Mouse (Mus musculus) forebrain, postnatal 0 days (tissue): ENCODE measurements around the gene Acod1. TPM values are rescaled to one million over a fixed set of nuclear protein-coding genes. Genes with fewer than 3 reads are reported as not detected.

ENCODE experiments used
- ATAC-seq: fragments of 200-750 bp; cut with Nextera tagmentation; 2 replicates; pipeline ENCODE4 v1.8.0; 2017; ENCODE audit warnings: mild to moderate bottlenecking, moderate library complexity
- DNase-seq: peaks from one replicate; pipeline ENCODE4 v3.0.0-alpha.2; 2015
- H3K27ac ChIP-seq: fragments of 300-500 bp; sonication (generic); 2 replicates; pipeline ENCODE4 v1.5.1; 2014; ENCODE audit warnings: low read depth, mild to moderate bottlenecking, antibody characterized with exemption, low read length, moderate library complexity, mixed read lengths
- H3K27me3 ChIP-seq: fragments of 300-500 bp; sonication (generic); 2 replicates; pipeline ENCODE4 v1.6.1; 2014; ENCODE audit warnings: mild to moderate bottlenecking, low read length, mixed read lengths; ENCODE audit not compliant: insufficient read depth
- H3K36me3 ChIP-seq: fragments of 300-500 bp; sonication (generic); 2 replicates; pipeline ENCODE4 v1.6.1; 2014; ENCODE audit warnings: mild to moderate bottlenecking, moderate library complexity; ENCODE audit not compliant: insufficient read depth
- H3K4me1 ChIP-seq: fragments of 300-500 bp; sonication (generic); 2 replicates; pipeline ENCODE4 v1.6.1; 2014; ENCODE audit warnings: antibody characterized with exemption; ENCODE audit not compliant: insufficient read depth
- H3K4me2 ChIP-seq: fragments of 300-500 bp; sonication (generic); 2 replicates; pipeline ENCODE4 v1.6.1; 2014; ENCODE audit warnings: low read depth, mild to moderate bottlenecking, moderate library complexity
- H3K4me3 ChIP-seq: fragments of 300-500 bp; sonication (generic); 2 replicates; pipeline ENCODE4 v1.5.1; 2014; ENCODE audit warnings: low read depth, low read length, mixed read lengths
- H3K9ac ChIP-seq: fragments of 300-500 bp; sonication (generic); 2 replicates; pipeline ENCODE4 v1.6.1; 2014; ENCODE audit warnings: mild to moderate bottlenecking
- H3K9me3 ChIP-seq: fragments of 300-500 bp; sonication (generic); 2 replicates; pipeline ENCODE4 v1.6.1; 2016; ENCODE audit warnings: low read length
- CTCF ChIP-seq: sonication (generic); IDR thresholded peaks from 2 replicates; pipeline ENCODE4 v1.5.1; 2016; ENCODE audit warnings: antibody characterized with exemption, control low read depth, low read depth
- WGBS: fragments of 180-500 bp; shearing (Covaris S2); extraction: QIAGEN DNeasy Blood & Tissue Kit; methylation state at CpG from one replicate; pipeline ENCODE4 v1.1.7; 2014; 5-methylcytosine and 5-hydroxymethylcytosine counted together
- polyA plus RNA-seq: library from polyadenylated mRNA; unstranded; fragments of >200 nt; fragmentation: Nextera tagmentation; extraction: Ambion mirVana; gene quantifications from 2 replicates; pipeline ENCODE4 v1.2.1, GENCODE M21; 2015
- total RNA-seq: library from RNA; depleted of rRNA; stranded (reverse); fragments of >200 nt; gene quantifications from 2 replicates; pipeline ENCODE4 v1.2.3, GENCODE M21; 2014

Acod1 gene
- total and polyA plus RNA-seq, 2 experiments from 2014 or later = not detected

DNA sequence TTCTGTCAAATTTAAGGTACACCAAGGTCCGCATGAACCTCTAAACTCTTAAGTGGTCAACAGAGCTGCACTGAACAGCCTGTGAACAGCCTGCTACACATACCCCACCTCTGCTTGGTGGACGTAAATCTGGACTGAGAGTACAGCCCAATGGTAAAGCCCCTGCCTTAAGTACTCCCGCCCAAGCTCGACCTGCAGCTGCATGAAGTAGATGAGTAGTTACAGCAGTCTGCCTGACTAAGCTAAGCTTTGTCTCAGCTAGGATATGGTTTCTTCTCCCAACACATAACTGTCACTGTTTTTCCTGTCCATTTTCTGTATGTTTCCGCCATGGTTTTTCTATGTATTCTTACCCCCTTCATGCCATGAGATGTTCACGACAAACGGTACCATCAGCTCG, 49.0 kb downstream of the Acod1 start:
- Histone ChIP-seq H3K4me2 (no peak overlapping the region), H3K27me3 (no peaks in the 10 kb centered on the region), H3K9me3 (no peaks in the 10 kb centered on the region), H3K4me3 (no peak overlapping the region), H3K4me1 (peaks cover 19% of the 10 kb centered on the region), H3K27ac (no peak overlapping the region), H3K9ac (no peak overlapping the region), H3K36me3 (peaks cover 20% of the 10 kb centered on the region)
- TF ChIP-seq CTCF = no peak
- ATAC-seq = no peak
- DNase-seq = no peak
- 91% methylated on average over 8 of the region's 8 CpGs for WGBS

- Histone ChIP-seq H3K9ac (0 out of 2 replicates have a peak overlapping the region, but pooled peaks have one; percentile 33), H3K4me1 (peaks cover 19% of the 10 kb centered on the region), H3K27me3 (no peaks in the 10 kb centered on the region), H3K4me3 (no peak overlapping the region), H3K9me3 (no peaks in the 10 kb centered on the region), H3K36me3 (peaks cover 13% of the 10 kb centered on the region), H3K27ac (no peak overlapping the region), H3K4me2 (peak overlapping the region; percentile 46; the same call in 1 of the 2 replicates)
- ATAC-seq (no peak), DNase-seq (no peak)
- no peak for TF ChIP-seq CTCF
- WGBS = 52% methylated on average over 6 of the region's 6 CpGs
These were observed 49.8 kb downstream of the Acod1 start for GRCm38 (mm10) chr14:103096621-103097020.

GRCm38 (mm10) chr14:103098213-103098586, 51.4 kb downstream of the Acod1 start:
- Histone ChIP-seq H3K27ac (no peak overlapping the region), H3K4me2 (peak overlapping the region; percentile 76), H3K4me1 (peaks cover 19% of the 10 kb centered on the region), H3K27me3 (no peaks in the 10 kb centered on the region), H3K9ac (peak overlapping the region; percentile 99), H3K9me3 (no peaks in the 10 kb centered on the region), H3K36me3 (peaks cover 10% of the 10 kb centered on the region; the same call in 1 of the 2 replicates), H3K4me3 (peak overlapping the region; percentile 98)
- DNase-seq (no peak), ATAC-seq (no peak)
- 0% methylated on average over 2 of the region's 2 CpGs for WGBS
- TF ChIP-seq CTCF = no peak

- H3K9me3 ChIP-seq = no peaks in the 10 kb centered on the region
- peak overlapping the region; percentile 98 for H3K27ac ChIP-seq
- H3K36me3 ChIP-seq = peaks cover 5% of the 10 kb centered on the region; the same call in 1 of the 2 replicates
- H3K27me3 ChIP-seq = no peaks in the 10 kb centered on the region
- peak overlapping the region; percentile 99 for H3K9ac ChIP-seq
- no peak for TF ChIP-seq CTCF
- ATAC-seq (peak; percentile 88), DNase-seq (peak; percentile 83)
- H3K4me3 ChIP-seq = peak overlapping the region; percentile 98
- WGBS = 2% methylated on average over 64 of the region's 86 CpGs
- peaks cover 19% of the 10 kb centered on the region for H3K4me1 ChIP-seq
- H3K4me2 ChIP-seq = peak overlapping the region; percentile 76
These were observed 51.9 kb downstream of the Acod1 start for GRCm38 (mm10) chr14:103098587-103099235.

- H3K27ac ChIP-seq = peak within 1 kb of the TSS; percentile 98
- 2% methylated on average over 84 of the region's 88 CpGs for WGBS
- peak; percentile 91 for DNase-seq
- TF ChIP-seq CTCF = peak; percentile 10; the same call in 1 of the 2 replicates
- H3K36me3 ChIP-seq = 0 out of 2 replicates have a peak, but pooled peaks cover 4% of the 10 kb centered on the region
- no peaks in the 10 kb centered on the region for H3K9me3 ChIP-seq
- H3K4me2 ChIP-seq = peak within 1 kb of the TSS; percentile 76
- peak; percentile 79 for ATAC-seq
- peak within 1 kb of the TSS; percentile 99 for H3K9ac ChIP-seq
- H3K27me3 ChIP-seq = no peaks in the 10 kb centered on the region
- H3K4me3 ChIP-seq = peak within 1 kb of the TSS; percentile 98
- H3K4me1 ChIP-seq = peaks cover 19% of the 10 kb centered on the region
These were observed 52.6 kb downstream of the Acod1 start, which contains the start of gene Fbxl3 for GRCm38 (mm10) chr14:103099238-103099933. Gene Fbxl3 (minus strand): TSS chr14:103099566.

- H3K27me3 ChIP-seq = no peaks in the 10 kb centered on the region
- 80% methylated on average over 13 of the region's 13 CpGs for WGBS
- TF ChIP-seq CTCF = no peak
- H3K4me1 ChIP-seq = peaks cover 19% of the 10 kb centered on the region
- H3K4me3 ChIP-seq = no peak overlapping the region
- 0 out of 2 replicates have a peak, but pooled peaks cover 1% of the 10 kb centered on the region for H3K36me3 ChIP-seq
- H3K4me2 ChIP-seq = 0 out of 2 replicates have a peak overlapping the region, but pooled peaks have one; percentile 76
- no peaks in the 10 kb centered on the region for H3K9me3 ChIP-seq
- no peak for DNase-seq
- ATAC-seq = no peak
- no peak overlapping the region for H3K27ac ChIP-seq
- H3K9ac ChIP-seq = no peak overlapping the region
These were observed 53.5 kb downstream of the Acod1 start for GRCm38 (mm10) chr14:103100296-103100695.

DNA sequence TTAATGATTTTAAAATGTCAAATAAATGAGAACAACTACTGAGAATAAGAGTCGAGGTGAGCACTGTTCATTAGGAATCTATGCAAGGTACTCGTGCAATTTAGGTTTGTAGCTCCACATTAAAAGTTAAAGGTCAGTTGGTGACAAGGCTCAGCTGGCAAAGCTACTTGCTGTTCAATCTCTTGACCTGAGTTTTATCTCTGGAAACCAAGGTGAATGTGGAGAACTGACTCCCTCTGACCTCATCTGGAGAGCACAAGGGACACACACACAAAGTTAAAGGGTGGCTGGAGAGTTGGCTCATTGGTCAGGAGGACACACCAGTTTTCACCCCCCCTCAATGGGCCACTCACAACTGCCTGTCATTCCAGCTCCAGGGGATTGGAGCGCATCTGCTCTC, 54.4 kb downstream of the Acod1 start:
- Histone ChIP-seq H3K4me2 (no peak overlapping the region), H3K4me1 (peaks cover 11% of the 10 kb centered on the region), H3K36me3 (no peaks in the 10 kb centered on the region), H3K9me3 (no peaks in the 10 kb centered on the region), H3K9ac (no peak overlapping the region), H3K27ac (no peak overlapping the region), H3K4me3 (no peak overlapping the region), H3K27me3 (no peaks in the 10 kb centered on the region)
- TF ChIP-seq CTCF = no peak
- DNase-seq (no peak), ATAC-seq (no peak)
- WGBS = 80% methylated on average over 3 of the region's 3 CpGs
